Mouse (Mus musculus): ENCODE measurements around the gene Myl6b. TPM values are rescaled to one million over a fixed set of nuclear protein-coding genes. Genes with fewer than 3 reads are reported as not detected.
A peak's percentile ranks its signal among the peaks of the same experiment; 100 is the strongest.

The Myl6b gene
- polyA plus RNA-seq, 1 experiment = 0.67 TPM

GRCm38 (mm10) chr10:128486370-128486769 is 12.1 kb downstream of the Myl6b start:
- no peak overlapping the region for H3K4me3 ChIP-seq (ENCODE audit: extremely low read depth, insufficient read depth, insufficient read length)
- H3K27ac ChIP-seq (ENCODE audit: insufficient read depth, low read length) = no peak overlapping the region
- H3K36me3 ChIP-seq (ENCODE audit: control insufficient read depth, insufficient read depth, low read length) = peaks cover 68% of the 10 kb centered on the region
- WGBS = 84% methylated on average over 7 of the region's 7 CpGs
- no peaks in the 10 kb centered on the region for H3K4me1 ChIP-seq (ENCODE audit: control insufficient read depth, insufficient read depth, insufficient read length)
- TF ChIP-seq POLR2A (IDR thresholded peaks at IDR 0.05; ENCODE audit: low read depth, low read length) (no peak), CTCF (IDR thresholded peaks at IDR 0.05; ENCODE audit: extremely low read depth, insufficient read depth, insufficient read length, insufficient replicate concordance) (no peak)
- no peak for DNase-seq (ENCODE audit: low read depth in 1 of 2, low spot score in 2 of 2)
- H3K27me3 ChIP-seq (ENCODE audit: control insufficient read depth, insufficient read depth, low read length) = no peaks in the 10 kb centered on the region

GRCm38 (mm10) chr10:128474366-128474765 is 24.1 kb downstream of the Myl6b start:
- H3K27me3 ChIP-seq (ENCODE audit: control insufficient read depth, insufficient read depth, low read length) = no peaks in the 10 kb centered on the region
- H3K36me3 ChIP-seq (ENCODE audit: control insufficient read depth, insufficient read depth, low read length) = peaks cover 35% of the 10 kb centered on the region
- WGBS = 95% methylated on average over 12 of the region's 12 CpGs
- H3K4me1 ChIP-seq (ENCODE audit: control insufficient read depth, insufficient read depth, insufficient read length) = no peaks in the 10 kb centered on the region
- DNase-seq (ENCODE audit: low read depth in 1 of 2, low spot score in 2 of 2) = no peak
- H3K4me3 ChIP-seq (ENCODE audit: extremely low read depth, insufficient read depth, insufficient read length) = no peak overlapping the region
- H3K27ac ChIP-seq (ENCODE audit: insufficient read depth, low read length) = no peak overlapping the region
- TF ChIP-seq POLR2A (IDR thresholded peaks at IDR 0.05; ENCODE audit: low read depth, low read length) (no peak), CTCF (IDR thresholded peaks at IDR 0.05; ENCODE audit: extremely low read depth, insufficient read depth, insufficient read length, insufficient replicate concordance) (no peak)

- no peak for TF ChIP-seq POLR2A (IDR thresholded peaks at IDR 0.05; ENCODE audit: low read depth, low read length)
Measured at GRCm38 (mm10) chr10:128460270-128460630, 38.2 kb downstream of the Myl6b start.

GRCm38 (mm10) chr10:128459409-128460269 is 38.8 kb downstream of the Myl6b start:
- Histone ChIP-seq H3K27ac (ENCODE audit: insufficient read depth, low read length) (peak overlapping the region; percentile 96), H3K4me3 (ENCODE audit: extremely low read depth, insufficient read depth, insufficient read length) (peak overlapping the region; percentile 99), H3K27me3 (ENCODE audit: control insufficient read depth, insufficient read depth, low read length) (no peaks in the 10 kb centered on the region), H3K4me1 (ENCODE audit: control insufficient read depth, insufficient read depth, insufficient read length) (peaks cover 6% of the 10 kb centered on the region; the same call in 1 of the 2 replicates), H3K36me3 (ENCODE audit: control insufficient read depth, insufficient read depth, low read length) (peaks cover 8% of the 10 kb centered on the region)
- no peak for TF ChIP-seq POLR2A (IDR thresholded peaks at IDR 0.05; ENCODE audit: low read depth, low read length)
- TF ChIP-seq CTCF (IDR thresholded peaks at IDR 0.05; ENCODE audit: extremely low read depth, insufficient read depth, insufficient read length, insufficient replicate concordance) = no peak
- 1% methylated on average over 35 of the region's 67 CpGs for WGBS
- DNase-seq (ENCODE audit: low read depth in 1 of 2, low spot score in 2 of 2) = peak in 1 of 2 experiments; percentile 33

More at GRCm38 (mm10) chr10:128460270-128460630, 38.2 kb downstream of the Myl6b start:
- DNase-seq (ENCODE audit: low read depth in 1 of 2, low spot score in 2 of 2) = no peak
- H3K4me3 ChIP-seq (ENCODE audit: extremely low read depth, insufficient read depth, insufficient read length) = peak overlapping the region; percentile 84; the same call in 1 of the 2 replicates
- H3K4me1 ChIP-seq (ENCODE audit: control insufficient read depth, insufficient read depth, insufficient read length) = peaks cover 6% of the 10 kb centered on the region; the same call in 1 of the 2 replicates
- WGBS = 10% methylated on average over 5 of the region's 5 CpGs
- no peaks in the 10 kb centered on the region for H3K27me3 ChIP-seq (ENCODE audit: control insufficient read depth, insufficient read depth, low read length)
- peaks cover 13% of the 10 kb centered on the region for H3K36me3 ChIP-seq (ENCODE audit: control insufficient read depth, insufficient read depth, low read length)
- no peak overlapping the region for H3K27ac ChIP-seq (ENCODE audit: insufficient read depth, low read length)

- Histone ChIP-seq H3K36me3 (ENCODE audit: control insufficient read depth, insufficient read depth, low read length) (peaks cover 5% of the 10 kb centered on the region), H3K4me3 (ENCODE audit: extremely low read depth, insufficient read depth, insufficient read length) (peak within 1 kb of the TSS; percentile 99), H3K27ac (ENCODE audit: insufficient read depth, low read length) (peak within 1 kb of the TSS; percentile 96), H3K27me3 (ENCODE audit: control insufficient read depth, insufficient read depth, low read length) (no peaks in the 10 kb centered on the region), H3K4me1 (ENCODE audit: control insufficient read depth, insufficient read depth, insufficient read length) (peaks cover 6% of the 10 kb centered on the region; the same call in 1 of the 2 replicates)
- peak in 1 of 2 experiments; percentile 83 for DNase-seq (ENCODE audit: low read depth in 1 of 2, low spot score in 2 of 2)
- 3% methylated on average over 71 of the region's 86 CpGs for WGBS
- TF ChIP-seq CTCF (IDR thresholded peaks at IDR 0.05; ENCODE audit: extremely low read depth, insufficient read depth, insufficient read length, insufficient replicate concordance) = peak; percentile 37; the same call in 1 of the 2 replicates
- TF ChIP-seq POLR2A (IDR thresholded peaks at IDR 0.05; ENCODE audit: low read depth, low read length) = peak; percentile 52; the same call in 1 of the 2 replicates
Measured at GRCm38 (mm10) chr10:128458719-128459408, 39.6 kb downstream of the Myl6b start, which contains the start of gene Smarcc2. Gene Smarcc2, plus strand, starts transcription at chr10:128459248.

- Histone ChIP-seq H3K27me3 (ENCODE audit: control insufficient read depth, insufficient read depth, low read length) (no peaks in the 10 kb centered on the region), H3K36me3 (ENCODE audit: control insufficient read depth, insufficient read depth, low read length) (peaks cover 3% of the 10 kb centered on the region), H3K4me3 (ENCODE audit: extremely low read depth, insufficient read depth, insufficient read length) (peak overlapping the region; percentile 99), H3K4me1 (ENCODE audit: control insufficient read depth, insufficient read depth, insufficient read length) (peaks cover 6% of the 10 kb centered on the region; the same call in 1 of the 2 replicates), H3K27ac (ENCODE audit: insufficient read depth, low read length) (peak overlapping the region; percentile 91)
- TF ChIP-seq POLR2A (IDR thresholded peaks at IDR 0.05; ENCODE audit: low read depth, low read length) (no peak), CTCF (IDR thresholded peaks at IDR 0.05; ENCODE audit: extremely low read depth, insufficient read depth, insufficient read length, insufficient replicate concordance) (no peak)
- DNase-seq (ENCODE audit: low read depth in 1 of 2, low spot score in 2 of 2) = peak in 1 of 2 experiments; percentile 63
- under 1% methylated on average over 29 of the region's 29 CpGs for WGBS
Measured at GRCm38 (mm10) chr10:128458348-128458718, 40.2 kb downstream of the Myl6b start.
